Mouse (Mus musculus) thymus, postnatal 0 days (tissue): ENCODE data around the gene Usf1. TPM values are rescaled to one million over a fixed set of nuclear protein-coding genes. Genes with fewer than 3 reads are reported as not detected.
A peak's percentile ranks its signal among the peaks of the same experiment; 100 is the strongest.

ENCODE experiments used
- DNase-seq: peaks from one replicate; pipeline ENCODE4 v3.0.0-alpha.2; 2015; ENCODE audit warnings: low spot score
- polyA plus RNA-seq: library from polyadenylated mRNA; unstranded; fragments of >200 nt; fragmentation: Nextera tagmentation; extraction: Ambion mirVana; gene quantifications from 2 replicates; pipeline ENCODE4 v1.2.1, GENCODE M21; 2015

Gene Usf1
- polyA plus RNA-seq, 1 experiment from 2014 or later, result 90.6 TPM

DNA sequence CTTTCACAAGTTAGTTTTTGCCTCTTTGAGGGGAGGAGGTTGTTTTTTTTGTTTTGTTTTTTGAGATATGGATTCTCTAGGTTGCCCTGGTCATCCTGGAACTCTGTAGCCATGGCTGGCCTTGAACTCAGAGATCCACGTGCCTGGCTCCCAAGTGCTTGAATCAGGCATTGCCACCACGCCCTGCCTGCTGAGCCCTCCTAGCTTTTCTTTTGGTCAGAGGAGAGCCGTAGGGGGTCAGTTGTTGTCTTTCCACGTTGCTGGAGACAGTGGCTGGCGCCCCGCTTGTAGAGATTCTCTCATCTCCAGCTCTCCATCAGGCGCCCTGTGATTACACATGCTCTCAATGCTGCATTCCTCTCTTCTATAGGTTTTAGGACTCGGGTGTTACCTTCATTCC, 2.5 kb downstream of the Usf1 start:
- DNase-seq, result no peak

- no peak for DNase-seq
Measured at GRCm38 (mm10) chr1:171418660-171419059, 7.5 kb downstream of the Usf1 start, which contains the start of gene Tstd1. Gene Tstd1, plus strand, starts transcription at chr1:171418872.

DNA sequence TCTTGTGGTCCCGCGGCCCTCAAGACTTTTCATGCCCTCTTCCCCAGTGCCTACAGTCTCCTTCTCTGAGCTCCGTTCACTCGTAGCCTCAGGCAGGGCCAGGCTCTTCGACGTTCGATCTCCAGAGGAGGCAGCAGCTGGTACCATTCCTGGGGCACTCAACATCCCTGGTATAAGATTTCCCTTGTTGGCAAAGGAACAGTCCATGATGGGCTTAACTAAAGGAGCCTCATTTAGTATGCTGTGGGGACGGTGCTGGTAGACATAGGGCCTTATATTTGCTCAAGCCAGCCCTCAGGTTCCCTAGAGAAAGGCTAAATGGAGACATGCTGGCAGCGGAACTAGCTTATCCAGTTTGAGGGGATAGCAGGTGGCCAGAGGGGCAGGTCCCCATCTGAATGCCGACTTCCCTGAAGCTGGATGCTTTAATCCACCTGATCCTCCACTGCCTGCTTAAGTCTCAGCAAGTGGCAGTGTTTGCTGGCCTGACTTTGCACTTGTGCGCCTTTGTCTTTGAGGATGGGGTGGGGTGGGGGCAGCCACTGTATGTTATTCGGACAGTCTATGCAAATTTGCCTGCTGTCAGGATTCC, 8.3 kb downstream of the Usf1 start:
- DNase-seq, result no peak

- no peak for DNase-seq
Measured at GRCm38 (mm10) chr1:171419905-171420304, 8.8 kb downstream of the Usf1 start.

GRCm38 (mm10) chr1:171422504-171423095, 11.5 kb downstream of the Usf1 start:
- DNase-seq, result no peak

- no peak for DNase-seq
Measured at GRCm38 (mm10) chr1:171424638-171425037, 13.5 kb downstream of the Usf1 start.

DNA sequence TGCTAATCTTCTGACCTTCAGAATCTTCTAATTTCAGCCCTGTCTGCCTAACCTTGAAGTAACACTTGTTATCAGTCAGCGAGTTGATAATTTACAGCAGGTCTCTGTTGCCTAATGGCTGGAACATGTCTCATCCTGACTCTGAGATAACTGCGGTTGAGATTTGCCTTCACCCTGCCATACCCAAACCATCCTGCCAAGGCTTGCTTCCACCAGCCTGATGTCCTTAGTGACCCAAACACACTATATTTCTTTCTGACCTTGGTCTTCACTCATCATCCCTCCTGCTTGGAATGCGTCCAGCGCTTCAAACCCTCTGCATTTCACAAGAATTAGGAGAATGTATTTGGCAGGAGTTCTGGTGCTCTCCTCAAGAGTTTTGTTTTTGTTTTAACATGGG, 14.0 kb downstream of the Usf1 start:
- no peak for DNase-seq

DNA sequence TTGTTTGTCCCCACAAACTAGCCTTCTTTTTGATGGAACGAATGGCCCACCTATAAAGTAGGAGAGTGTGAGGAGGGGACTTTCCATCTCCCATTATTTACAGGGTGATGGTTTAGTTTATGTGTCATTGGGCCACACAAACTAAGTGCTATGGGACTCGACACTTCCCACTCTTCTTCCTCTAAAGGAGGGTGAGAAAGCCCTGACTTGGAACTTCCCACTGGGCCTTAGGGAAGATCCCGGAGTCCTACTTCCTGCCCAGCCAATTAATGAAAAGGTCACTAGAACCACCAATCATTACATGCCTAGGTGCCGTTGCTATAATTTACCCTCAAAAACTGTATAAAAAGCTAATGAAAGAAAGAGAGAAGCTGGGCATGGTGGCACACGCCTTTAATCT, 21.0 kb downstream of the Usf1 start:
- DNase-seq, result no peak

GRCm38 (mm10) chr1:171435288-171435814, 24.2 kb downstream of the Usf1 start:
- DNase-seq, result no peak

- DNase-seq, result no peak
Measured at GRCm38 (mm10) chr1:171435974-171436373, 24.9 kb downstream of the Usf1 start.

- DNase-seq, result peak; percentile 50
Measured at GRCm38 (mm10) chr1:171437264-171438013, 26.3 kb downstream of the Usf1 start, which contains the start of gene F11r. Gene F11r, plus strand, starts transcription at chr1:171437535.

DNA sequence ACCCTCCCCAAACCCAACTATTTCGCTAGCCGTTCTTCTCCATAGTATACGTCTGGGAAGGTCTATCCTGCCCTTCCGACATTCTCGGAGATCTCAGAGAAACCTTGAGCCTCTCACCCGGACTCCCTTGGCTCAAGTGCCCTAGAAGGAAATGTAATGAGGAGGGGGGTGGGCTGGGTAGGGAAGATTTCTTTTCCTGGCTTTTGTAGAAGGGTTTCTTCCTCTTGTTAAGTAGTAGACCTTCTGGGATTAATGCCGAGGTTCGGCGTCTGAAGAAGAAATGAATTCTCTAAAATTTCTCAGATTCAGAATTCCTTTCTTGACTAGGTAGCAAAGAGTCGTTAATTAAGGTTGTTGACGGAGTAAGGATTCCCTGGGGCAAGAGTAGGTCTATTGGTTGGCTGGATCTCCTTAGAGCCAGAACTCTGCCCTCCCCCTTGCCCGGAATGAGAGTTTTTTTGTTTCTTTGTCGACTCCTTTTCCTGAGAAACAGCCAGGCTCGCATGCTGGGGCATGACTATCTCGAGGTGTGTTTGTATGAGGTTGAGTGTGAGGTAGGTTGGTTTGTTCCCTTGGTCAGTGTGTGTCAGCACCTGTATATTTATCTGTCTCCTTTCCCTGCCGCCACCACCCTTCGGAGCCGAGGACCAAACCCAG, 27.0 kb downstream of the Usf1 start:
- no peak for DNase-seq

- no peak for DNase-seq
Measured at GRCm38 (mm10) chr1:171439072-171439471, 28.0 kb downstream of the Usf1 start.

- no peak for DNase-seq
Measured at GRCm38 (mm10) chr1:171440025-171440725, 29.1 kb downstream of the Usf1 start.

- DNase-seq, result no peak
Measured at GRCm38 (mm10) chr1:171441466-171442412, 30.6 kb downstream of the Usf1 start.

DNA sequence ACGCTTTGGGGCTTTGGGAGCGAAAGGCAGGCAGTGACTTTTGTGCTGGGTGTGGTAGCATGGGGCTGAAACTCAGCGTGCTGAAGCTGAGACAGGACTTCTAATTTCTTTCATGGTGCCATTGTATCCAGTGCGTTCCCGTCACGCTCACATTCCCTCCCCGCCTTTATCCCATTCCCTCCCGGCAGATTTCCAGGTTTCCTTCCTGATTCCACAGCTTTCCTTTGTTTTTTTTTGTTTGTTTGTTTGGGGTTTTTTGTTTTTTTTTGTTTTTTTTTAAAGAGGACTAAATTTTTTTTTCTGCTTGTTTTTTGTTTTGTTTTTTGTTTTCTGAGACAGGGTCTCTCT, 31.3 kb downstream of the Usf1 start:
- DNase-seq, result no peak

DNA sequence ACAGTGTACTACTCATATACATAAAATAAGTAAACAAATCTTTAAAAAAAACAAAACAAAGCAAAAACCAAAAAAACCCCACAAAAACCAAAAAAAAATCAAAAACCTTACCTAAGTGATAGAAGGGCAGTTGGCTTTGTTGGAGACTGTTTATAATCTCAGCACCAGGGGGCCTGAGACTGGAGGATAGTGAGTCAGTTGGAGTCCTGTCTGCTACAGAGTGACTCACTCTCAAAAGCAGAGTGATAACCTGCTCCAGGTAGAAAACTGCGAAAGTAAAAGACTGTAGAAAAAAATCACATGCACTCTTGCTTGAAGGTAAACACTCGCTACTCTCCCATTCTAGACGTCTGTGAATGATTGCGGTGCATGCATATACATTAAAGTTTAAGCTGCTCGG, 33.9 kb downstream of the Usf1 start:
- no peak for DNase-seq

DNA sequence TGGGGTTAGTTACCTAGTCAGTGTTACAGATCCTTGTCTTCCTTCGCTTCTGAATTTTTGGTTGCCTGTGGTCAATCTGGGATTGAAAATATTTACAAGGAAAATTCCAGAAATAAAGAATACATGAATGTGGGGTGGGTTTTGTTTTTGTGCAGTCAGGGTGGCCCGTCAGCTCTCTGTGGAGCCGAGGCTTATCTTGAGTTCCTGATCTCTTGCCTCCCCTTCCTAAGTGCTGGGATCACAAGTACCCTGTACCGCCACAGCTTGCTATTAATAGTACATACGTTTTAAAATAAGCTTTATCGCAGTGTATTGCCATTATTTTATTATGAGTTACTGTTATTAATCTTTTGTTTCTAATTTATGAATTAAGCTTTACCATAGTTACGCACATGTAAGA, 35.7 kb downstream of the Usf1 start:
- DNase-seq, result no peak

DNA sequence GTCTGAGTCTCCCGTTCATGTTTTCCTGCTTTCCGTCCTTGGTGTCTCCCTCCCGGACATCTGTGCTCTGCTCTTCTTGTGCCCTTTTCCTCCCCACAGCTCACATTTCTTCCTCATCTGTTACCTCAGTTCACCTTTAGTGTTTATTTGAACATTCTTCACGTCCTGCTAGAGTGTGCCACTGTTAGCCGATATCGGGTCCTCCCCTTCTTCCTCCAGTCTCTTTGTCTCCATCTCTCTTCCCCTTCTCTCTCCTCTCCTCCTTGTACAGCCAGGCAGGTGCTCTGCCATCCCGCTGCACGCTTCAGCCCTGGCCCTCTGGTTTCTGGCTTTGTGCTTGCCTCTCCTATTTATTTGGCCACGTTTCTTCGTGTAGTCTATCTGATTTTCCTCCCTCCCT, 36.6 kb downstream of the Usf1 start:
- no peak for DNase-seq

DNA sequence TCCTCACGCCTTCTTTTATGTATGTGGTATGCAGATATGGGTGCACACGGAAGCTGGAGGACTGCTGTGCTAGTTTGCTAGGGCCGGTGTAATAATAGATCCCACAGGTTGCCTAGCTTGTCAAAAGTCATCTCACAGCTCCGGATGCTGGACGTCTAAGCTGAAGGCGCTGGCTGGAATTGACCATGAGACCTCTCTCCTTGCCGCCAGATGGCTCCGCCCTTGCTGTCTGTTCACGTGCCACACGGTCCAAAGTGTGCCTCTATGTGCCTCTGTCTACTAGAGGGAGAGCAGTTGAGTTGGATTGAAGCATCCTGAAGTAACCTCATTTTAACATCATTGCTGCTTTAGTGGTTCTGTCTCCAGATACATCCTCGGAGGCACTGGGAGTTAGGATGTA, 38.9 kb downstream of the Usf1 start:
- no peak for DNase-seq
